Mouse (Mus musculus): ENCODE measurements around the gene Sh2d4b.
A peak's percentile ranks its signal among the peaks of the same experiment; 100 is the strongest.

Sh2d4b gene

DNA sequence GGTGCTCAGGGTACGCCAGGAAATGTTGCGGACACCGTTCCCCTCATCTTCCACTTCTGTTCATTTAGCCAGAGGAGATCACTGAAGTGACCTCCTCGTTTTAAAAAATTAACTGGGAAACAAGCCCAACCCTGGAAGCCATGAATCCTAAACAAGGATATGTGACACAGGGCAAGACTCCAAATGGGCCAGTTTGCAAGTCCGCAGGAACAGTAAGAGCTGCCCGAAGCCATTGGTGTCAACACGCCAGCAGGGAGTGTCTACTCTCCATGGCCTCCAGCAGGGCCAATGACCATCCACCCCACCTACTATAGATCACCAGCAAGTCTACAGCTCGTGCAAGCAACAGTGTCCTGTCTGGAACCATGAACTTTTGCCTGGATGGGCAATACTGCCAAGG lies 12.7 kb upstream of the Sh2d4b start:
- peak in 1 of 2 experiments; percentile 31 for DNase-seq

DNA sequence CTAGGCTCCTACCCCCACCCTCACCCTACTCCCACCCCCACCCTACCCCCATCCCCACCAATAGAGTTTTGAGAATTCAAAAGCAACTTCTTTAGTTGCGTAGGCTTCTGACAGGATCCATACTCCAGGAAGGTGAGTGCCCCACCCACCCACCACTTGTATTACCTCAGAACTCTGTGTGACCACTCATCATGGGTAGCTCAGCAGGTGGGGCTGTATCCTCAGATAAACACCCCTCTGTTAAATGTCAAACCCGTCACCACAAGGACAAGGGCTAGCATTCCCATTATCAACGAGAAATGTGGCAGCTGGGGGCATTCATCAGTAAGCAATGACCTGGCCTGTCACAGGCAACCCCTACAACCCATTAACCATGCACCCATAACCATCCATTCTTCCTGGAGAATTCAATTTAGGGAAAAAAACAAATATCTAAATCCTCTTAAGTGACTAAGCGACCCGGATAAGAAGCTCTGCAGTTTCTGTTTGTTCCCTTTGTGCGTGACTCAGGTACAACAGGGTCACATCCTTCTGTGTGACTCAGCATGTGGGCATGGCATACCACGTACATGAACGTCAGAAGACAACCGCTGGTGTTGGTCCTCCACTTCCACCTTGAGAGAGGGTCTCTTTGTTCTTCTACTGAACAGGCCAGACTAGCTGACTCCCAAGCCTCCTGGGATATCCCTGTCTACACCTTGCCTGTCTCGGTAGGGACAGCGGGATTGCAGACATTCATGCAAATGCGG lies 9.4 kb upstream of the Sh2d4b start:
- DNase-seq = no peak

DNA sequence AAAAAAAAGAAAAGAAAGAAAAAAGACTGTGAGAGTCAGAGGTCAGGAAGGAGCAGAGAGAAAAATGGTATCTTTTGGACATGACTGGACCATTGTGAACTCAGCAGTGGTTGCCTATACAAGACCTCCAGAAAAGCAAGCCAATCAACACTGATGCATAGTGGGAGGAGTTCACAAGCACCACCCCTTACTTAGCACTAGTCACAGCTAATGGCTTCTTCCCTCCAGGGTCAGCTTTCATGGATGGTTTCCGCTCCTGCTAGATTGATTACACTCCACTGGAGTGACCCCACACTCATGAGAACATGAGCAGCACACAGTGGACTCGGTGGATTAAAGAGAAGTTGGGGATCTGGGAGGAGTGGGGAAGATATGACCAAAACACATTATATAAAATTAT lies 7.2 kb upstream of the Sh2d4b start:
- no peak for DNase-seq

DNA sequence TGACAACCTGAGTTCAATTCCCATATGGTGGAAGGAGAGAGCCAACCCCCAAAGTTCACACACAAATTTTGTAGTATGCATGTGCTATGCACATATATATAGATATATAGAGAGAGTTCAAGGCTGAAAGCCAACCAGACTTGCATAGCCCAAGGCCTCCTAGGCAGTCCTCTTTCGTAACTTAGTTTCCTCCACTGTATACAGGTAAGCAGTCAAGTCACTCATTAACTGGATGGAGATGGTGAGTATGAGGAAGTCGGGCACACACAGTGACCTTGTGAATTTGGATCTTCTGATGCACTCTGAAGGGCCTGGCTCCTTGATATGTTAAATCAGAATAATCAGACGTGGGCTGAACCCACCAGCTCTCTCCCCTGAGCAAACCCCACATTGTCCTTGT lies 4.8 kb upstream of the Sh2d4b start:
- no peak for DNase-seq

DNA sequence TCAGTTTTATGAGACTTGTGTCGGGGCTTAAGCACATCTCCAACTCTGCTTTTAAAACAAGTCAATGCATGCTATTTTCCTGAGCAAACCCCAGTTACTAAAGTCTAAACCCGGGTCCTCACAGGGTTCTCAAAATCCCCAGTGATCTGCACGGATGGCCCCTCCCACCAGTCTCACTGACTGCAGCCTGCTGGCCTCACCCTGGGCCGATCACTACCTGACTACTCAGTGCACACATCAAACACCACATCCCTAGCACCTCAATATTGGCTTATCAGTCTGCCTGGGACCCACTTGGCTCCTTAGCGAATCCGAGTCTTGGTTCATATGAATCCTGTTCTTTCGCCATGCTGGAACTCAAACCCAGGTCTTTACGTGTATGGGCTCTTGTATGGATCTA lies 2.6 kb upstream of the Sh2d4b start:
- DNase-seq = no peak

DNA sequence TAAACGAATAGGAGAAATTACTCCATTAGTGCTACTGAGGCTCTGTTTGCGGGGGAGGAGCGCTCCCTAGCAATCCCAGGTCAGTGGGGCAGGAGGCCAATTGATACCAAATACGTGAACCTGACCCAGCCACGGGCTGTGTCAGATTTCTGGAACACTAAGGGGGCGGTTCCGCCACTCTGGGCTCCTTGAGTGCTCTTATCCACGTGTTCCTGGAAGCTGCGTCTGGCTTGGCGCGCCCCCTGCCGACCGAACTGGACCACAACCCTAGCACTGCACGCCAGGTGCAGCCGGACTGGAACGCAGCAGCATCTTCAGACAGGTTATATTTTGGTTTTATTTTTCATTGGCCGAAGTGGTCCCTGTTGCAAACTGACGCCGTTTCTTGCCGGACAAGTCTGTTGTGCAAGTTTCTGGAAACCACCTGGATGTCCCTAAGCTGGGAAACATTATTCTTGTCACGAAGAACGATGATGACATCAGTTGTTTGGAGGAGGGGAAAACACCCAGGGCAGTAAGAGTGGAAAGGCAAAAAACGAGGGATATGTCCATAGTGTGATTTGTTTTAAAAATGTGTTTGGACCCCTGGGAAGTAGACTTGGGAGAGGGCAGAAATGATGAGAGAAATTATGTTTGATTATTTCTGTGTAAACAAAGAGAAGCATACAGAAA lies 1.6 kb upstream of the Sh2d4b start:
- DNase-seq = peak; percentile 90 to 92

DNA sequence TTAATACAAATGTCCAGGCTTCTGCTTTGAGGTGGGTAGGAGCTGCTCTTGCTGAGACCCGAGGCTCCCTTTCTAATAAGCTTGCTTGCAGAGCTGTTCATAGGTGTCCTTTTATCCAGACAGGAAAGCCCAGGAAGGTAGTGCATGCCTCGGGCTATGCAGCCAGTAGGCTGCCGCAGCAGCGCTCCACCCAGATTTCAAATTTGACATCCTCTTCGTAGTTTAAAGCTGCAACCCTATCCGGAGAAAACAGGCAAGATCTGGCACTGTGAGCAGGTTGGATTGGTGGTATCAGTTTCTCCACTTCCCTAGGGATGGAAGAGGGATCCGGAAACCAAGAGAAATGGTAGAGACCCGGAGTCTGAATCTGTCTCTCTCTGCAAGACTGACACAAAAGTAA lies 818 bp upstream of the Sh2d4b start:
- DNase-seq = no peak

DNA sequence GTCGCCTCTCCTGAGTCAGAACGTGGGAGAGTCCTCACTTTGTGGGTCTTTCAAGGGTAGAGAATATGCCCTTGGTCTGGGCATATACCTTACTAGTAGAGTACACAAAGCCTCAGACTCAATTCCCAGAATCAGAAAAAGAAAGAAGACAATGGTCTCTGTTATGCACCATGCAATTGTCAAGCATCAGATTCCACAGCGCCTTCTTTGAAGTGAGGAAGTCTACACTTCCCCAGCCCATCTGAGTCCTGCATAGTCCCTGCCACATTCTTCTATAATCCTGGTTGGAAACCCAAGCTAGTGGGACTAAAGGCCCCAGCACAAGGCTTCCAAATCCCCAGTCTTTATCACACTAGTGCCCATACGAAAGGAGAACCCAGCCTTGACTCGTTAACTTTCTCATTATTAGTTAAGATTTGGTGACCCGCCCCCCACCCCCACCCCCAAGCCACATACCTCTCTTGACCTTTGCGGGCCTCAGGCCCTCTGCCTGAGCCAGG lies 690 bp downstream of the Sh2d4b start:
- DNase-seq = no peak

DNA sequence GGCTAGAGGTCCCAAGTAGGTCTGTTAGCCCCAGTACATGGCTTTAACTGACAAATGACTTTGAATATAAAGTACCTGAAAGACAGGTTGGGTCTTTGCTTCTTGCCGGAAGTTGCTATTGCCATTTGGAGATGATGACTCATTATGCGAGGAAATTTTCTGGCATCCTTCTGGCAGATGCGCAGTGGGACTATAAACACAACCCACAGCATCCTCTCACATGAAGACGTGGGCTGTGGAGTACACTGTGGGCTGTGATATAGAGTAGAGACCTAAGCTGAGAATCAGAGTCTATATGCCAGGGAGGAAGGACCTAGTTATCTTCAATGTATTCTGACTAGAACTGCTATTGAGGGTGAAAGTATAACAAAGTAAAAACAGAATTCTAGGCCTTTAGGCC lies 1.6 kb downstream of the Sh2d4b start:
- DNase-seq = no peak

DNA sequence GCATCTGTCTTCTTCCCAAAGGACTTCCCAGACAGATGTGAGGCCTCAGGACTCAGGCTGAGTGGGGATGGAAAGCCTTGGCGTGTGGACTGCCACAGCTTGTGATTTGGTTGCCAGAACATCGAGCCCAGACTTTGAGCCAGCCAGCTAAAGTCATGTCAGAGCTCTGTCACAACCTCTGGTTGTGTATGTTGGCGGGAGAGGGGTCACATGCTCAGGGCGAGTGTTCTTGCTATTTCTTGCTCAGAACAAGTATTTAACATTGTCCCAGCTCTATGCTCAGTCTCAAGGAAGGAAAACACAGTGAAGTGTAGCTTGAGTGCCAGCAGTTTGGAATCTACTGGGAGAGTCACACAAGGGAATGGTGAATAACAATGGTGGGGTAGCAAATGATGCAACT lies 3.4 kb downstream of the Sh2d4b start:
- DNase-seq = peak in 1 of 2 experiments; percentile 54

DNA sequence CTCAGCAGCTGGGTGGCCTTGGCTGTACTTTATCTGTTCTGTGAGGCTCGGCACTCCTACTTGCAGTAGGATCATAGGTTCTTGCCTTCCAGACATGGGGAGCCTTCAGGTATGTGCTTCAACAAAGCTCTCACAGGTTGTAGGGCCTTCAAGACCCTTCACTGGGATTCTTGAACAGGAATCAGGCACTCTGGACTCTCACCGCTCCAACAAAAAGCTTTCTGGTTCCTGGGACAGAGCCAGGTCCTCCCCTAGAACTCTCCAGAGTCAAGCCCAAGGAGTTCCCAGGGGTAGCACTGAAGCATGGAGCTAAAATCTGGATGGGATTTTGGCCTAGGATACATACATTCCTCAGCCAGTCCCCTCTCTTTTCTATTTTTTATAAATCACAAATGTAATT lies 3.9 kb downstream of the Sh2d4b start:
- DNase-seq = peak in 1 of 2 experiments; percentile 30

DNA sequence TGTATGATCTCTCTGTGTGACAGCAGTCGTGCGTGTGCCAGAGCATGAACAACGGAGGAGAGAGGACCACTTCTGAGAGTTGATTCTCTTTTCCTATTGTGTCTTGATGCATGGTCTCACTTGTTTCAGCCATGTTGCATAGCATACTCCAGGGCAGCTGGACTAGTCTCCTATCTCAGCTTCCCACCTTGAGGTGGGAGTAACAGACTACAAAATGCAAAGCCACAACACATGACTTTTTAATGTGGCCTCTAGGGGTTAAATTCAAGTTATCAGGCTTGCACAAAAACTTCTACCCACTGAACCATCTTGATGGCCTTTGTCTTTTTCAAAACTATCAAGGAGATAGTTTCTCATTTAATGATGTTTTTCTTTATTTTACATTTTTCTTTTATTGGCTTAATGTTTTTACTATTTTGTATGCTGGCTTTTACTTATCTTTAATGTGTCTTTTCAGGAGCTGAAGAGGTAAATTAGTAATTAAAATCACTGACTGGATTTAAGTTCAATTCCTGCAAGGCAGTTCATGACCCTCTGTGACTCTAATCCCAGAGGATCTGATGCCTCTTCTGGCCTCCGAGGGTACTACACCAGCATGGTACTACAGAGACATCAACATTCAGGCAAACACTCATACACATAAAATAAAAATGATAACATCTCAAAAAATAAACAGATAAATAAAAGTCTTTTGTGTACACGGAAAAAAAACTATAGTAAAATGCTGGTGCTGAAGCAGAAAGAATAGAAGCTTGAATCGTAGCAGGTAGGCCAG lies 6.5 kb downstream of the Sh2d4b start:
- DNase-seq = peak; percentile 58 to 60

DNA sequence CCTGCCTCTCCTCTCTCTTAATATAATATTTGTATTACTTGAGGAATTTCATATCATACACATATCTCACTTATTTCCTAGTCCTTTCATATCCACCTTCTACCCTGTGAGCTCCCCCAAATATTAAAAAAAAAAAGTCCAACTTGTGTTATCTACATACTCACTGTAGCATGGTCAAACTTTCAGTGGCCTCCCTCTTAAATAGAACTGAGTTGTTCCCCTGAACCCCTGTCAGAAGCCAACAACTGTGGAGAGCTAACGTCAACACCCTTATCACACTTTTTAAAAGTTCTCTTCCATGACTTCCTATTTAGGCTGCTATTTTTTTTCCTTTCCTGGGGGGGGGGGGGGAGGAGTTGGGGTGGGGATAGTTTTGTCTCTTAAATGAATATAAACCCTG lies 7.3 kb downstream of the Sh2d4b start:
- no peak for DNase-seq

DNA sequence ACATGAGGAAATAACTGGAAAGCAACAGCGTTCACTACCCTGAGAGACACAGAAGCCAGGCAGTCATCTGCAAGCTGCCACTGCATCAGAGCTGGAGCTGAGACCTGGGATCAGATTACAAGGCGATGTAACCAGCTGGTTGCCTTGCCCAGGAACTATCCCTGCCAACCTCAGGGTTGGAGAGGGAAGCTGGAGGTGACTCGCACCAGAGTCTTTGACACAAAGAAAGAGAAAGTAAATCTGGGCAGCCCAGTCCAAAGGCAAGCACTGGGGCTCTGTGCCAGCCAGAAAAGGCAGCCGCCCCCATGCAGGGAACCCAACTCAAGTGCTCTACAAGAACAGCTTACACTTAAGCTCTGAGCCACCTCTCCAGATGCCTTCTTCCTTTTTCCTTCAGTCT lies 7.8 kb downstream of the Sh2d4b start:
- no peak for DNase-seq

DNA sequence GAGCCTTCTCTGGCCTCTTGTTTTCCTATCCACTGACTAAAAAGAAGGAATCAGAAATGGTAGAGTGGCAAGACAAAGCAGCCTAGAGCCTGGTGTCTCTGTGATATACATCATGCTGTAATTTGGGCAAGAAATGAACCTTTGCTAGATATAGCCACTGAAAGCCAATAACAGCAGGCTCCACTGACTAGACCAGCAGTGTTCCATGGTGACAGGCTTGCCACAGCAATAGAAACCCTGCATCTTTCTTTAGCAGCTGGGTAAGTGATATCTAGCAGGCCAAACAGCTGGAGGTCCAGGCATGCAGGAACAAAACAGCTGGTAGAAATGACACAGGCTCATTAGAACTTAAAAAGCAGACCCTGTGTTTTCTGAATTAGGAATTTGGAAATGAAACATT lies 18.5 kb downstream of the Sh2d4b start:
- DNase-seq = no peak

DNA sequence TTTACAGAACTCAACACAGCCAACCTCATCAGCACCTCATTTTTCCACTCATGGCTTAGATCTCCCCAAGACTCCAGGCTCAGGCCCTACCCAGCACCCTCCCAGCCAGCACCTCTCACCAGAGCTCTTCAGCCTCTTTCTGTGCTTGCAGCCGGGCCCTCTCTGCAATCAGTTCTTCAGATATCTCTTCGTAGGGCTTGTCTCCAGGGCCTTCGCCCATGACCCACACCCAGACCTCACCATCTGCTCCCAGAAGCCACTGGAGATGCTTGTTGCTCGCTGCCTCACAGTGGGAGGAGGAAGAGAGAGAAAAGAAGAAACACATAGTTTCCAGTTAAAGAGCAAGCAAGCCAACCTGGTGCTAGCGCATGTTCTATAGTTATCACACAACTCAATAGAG lies 19.1 kb downstream of the Sh2d4b start:
- DNase-seq = no peak

DNA sequence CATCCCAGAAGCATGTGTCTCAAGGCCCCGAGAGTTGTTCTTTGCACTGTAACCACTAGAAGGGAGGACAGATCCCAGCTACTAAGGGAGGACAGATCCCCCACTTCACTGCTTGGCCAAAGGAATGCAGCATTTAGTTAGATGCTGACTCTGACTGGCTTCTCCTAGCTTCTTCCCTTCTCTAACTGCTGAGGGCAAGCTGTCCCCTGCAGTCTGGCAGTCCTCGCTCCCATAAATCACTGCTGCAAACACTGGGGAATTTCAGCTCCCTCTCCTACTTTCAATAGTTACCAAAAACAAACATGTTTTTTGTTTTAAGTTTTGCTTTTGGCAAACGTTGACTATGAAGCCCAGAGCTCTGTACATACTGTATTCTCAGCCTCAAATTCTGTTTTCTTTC lies 22.5 kb downstream of the Sh2d4b start:
- peak; percentile 28 to 36 for DNase-seq

DNA sequence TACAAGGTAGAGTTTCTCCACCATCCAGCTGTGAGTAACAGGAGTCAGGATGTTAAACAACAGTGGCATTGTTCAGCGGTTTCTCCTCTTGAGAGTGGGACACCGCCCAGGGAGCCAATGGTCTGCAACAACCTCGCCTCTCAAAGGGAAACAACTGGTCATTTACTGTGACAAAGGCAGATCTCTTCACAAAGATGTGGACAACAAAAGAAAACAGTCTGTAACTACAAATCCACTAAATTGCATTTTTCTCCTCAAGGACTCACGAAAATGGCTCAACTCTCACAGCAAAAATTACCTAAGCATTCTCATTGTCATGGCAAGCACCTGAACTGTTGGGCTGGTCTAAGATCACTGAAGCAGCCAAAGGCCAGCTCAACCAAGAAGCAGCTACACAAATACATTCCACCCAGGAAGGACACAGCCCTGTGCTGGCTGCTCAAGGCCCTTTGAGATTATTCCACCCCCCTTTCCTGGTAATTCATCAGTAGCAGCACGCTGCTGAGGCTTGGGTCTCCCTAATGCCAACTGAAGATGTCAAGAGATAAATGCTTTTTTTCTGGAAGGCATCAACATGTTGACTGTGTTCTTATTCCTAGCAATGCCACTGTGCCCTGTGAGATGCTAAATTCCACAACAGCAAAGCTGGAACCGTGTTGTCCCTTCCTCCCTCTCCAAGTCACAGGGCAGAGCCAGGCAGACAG lies 28.1 kb downstream of the Sh2d4b start:
- DNase-seq = no peak

DNA sequence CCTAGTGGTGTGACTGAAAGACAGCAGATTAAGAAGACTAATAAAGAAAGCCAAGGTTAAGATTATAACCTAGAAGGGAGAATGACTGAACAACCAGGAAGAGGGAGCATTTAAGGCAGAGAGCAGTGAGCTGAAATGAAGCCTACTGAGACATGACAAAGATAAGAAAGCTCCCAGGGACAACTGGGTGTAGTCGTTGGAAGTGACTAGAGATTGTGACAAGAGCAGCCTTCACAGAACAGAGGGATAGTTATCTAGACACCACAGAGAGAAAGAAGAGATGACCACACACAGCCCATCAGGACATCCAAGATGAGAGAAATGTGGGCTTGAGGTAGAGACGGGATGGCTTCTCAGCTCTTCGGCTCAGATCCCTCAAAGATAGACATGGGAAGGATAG lies 29.4 kb downstream of the Sh2d4b start:
- no peak for DNase-seq

DNA sequence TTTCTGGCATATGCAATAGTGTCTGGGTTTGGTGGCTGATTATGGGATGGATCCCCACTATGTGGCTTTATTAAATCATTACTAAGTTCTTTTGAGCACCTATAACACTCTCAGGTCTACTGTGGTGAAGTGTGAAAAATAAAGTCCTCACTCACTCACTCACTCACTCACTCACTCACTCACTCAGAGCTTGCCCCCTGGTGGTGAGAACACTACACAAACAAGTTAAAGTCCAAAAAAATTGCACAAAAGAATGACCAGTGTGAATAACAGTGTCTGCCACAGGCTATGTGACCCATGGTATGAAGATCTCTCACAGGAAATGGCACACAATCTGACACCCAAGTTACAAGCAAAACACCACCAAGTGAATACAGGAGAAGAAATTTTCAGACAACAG lies 30.0 kb downstream of the Sh2d4b start:
- DNase-seq = peak in 1 of 2 experiments; percentile 26

DNA sequence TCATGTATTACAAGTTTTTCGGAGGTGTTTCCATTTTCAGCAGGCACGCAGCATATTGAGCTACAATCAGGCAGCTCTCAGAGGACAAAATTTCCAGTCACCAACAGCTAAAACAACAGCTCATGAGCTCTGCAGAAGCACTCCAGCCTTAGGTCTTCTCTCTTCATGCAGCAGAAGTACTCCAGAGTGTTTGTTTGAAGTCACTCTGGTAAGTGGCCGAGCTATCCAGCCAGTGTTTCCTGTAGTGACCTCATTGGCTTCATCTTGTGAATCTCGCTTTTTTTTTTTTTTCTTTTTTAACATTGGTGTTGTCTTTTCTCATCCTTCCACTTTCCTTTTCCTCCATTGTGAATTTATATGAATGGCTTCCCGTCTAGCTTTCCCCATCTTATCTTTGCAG lies 40.1 kb downstream of the Sh2d4b start:
- no peak for DNase-seq

DNA sequence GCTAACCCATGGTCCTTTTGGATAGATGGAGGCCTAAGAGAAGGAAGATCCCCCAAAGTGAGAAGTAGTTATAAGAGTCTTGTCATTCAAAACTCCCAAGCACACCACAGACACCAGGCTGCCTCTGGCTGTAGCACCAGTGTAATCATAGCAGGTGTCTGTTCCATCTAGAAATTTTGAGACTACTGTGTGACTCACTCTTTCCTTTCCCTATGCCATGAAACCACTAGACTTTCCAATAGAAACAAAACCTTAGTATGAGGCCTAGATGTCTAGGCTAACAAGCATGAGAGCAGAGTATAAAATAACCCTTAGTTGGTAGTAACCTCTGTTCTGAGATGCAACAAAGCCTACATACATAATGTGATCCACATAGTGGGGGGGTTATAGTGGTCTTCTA lies 55.7 kb downstream of the Sh2d4b start:
- no peak for DNase-seq

DNA sequence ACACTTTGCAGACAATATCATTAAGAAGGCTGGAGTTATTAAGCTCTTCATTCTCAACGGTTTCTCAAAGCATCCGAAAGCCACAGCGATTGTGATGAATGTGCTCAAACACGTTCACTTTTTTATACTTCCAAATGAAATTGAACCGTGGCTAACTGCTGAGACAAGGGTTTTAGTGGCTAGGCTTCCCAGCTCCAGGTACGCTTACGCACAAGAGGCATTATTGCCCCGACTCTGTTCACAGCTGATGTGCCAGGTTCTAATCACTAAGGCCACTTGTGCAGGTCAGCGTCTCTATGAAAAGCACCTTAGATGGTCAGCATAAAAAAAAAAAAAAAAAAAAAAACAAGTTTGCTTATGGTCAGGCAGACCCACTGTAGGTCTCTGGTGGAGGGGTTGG lies 62.6 kb downstream of the Sh2d4b start:
- no peak for DNase-seq

All from kidney, postnatal 4 days (tissue).